In genomic region chr2:12060034-12060723, GRCm38 (mm10) we compare ENCODE assay signal across 9 mouse cellular contexts.
DNase-seq lines count a peak whose midpoint lies in the region; ATAC-seq and TF ChIP-seq lines count a peak whose summit lies in the region.
"Had no signal": no experiment of that assay in that cellular context is flagged by ENCODE, and none has a peak within 500 bp of the region (broad histone marks: within the 10 kb centered on the region; RNA-seq: fewer than 3 reads in every experiment).

No protein-coding gene starts in this region.

- WGBS in hindbrain, embryonic 10.5 days = 67% methylated on average over 5 of the region's 5 CpGs
- WGBS in hindbrain, embryonic 12.5 days = 62% methylated on average over 5 of the region's 5 CpGs
- WGBS in neural tube, embryonic 14.5 days = 61% methylated on average over 5 of the region's 5 CpGs

- H3K27me3 ChIP-seq in hindbrain, embryonic 10.5 days (ENCODE audit: insufficient read depth, poor library complexity, severe bottlenecking) = peaks cover 6% of the 10 kb centered on the region; the same call in 1 of the 2 replicates
- H3K27me3 ChIP-seq in hindbrain, embryonic 12.5 days = 0 out of 2 replicates have a peak, but pooled peaks cover 1% of the 10 kb centered on the region
- no peaks in the 10 kb centered on the region for H3K27me3 ChIP-seq in neural tube, embryonic 14.5 days (ENCODE audit: control insufficient read depth, insufficient read depth, low read length)
- H3K27me3 ChIP-seq: CH12.LX had no signal

- ATAC-seq in hindbrain, embryonic 12.5 days (ENCODE audit: low FRiP score) = no peak
- peak; percentile 90; the same call in 1 of the 2 replicates for ATAC-seq in neural tube, embryonic 14.5 days (ENCODE audit: low read depth)

- peak; percentile 47 for DNase-seq in hindbrain, embryonic 10.5 days (ENCODE audit: low spot score)
- DNase-seq in heart, postnatal 14 days = peak; percentile 11 to 16
- peak; percentile 59 to 74 for DNase-seq in kidney, postnatal 4 days
- no peak for DNase-seq in right cerebral cortex, adult 2 months (ENCODE audit: low spot score in 2 of 2)
- DNase-seq in gastrocnemius, adult 2 months = no peak
- no peak for DNase-seq in cerebellum, postnatal 4 days (ENCODE audit: low spot score in 2 of 2)

- peak overlapping the region; percentile 2; the same call in 1 of the 2 replicates for H3K27ac ChIP-seq in hindbrain, embryonic 10.5 days
- no peak overlapping the region for H3K27ac ChIP-seq in hindbrain, embryonic 12.5 days
- no peak overlapping the region for H3K27ac ChIP-seq in neural tube, embryonic 14.5 days (ENCODE audit: low read depth, low read length)
- no peak overlapping the region for H3K27ac ChIP-seq in gastrocnemius, adult 2 months

- intact Hi-C loops in heart, postnatal 14 days (cut with DNase I) = loop anchor here (5.0 kb wide), 1 partner anchor 92 kb away; no protein-coding TSS in a partner anchor
- intact Hi-C loops in gastrocnemius, adult 2 months (cut with DNase I) = no loop called here

- no peak overlapping the region for H3K4me2 ChIP-seq in hindbrain, embryonic 12.5 days (replicated peaks)
- H3K4me2 ChIP-seq in neural tube, embryonic 14.5 days (ENCODE audit: low read depth, low read length) = no peak overlapping the region

- no peaks in the 10 kb centered on the region for H3K36me3 ChIP-seq in hindbrain, embryonic 10.5 days
- H3K36me3 ChIP-seq in hindbrain, embryonic 12.5 days = no peaks in the 10 kb centered on the region
- no peaks in the 10 kb centered on the region for H3K36me3 ChIP-seq in neural tube, embryonic 14.5 days (ENCODE audit: control insufficient read depth, insufficient read depth, low read length)

- H3K4me3 ChIP-seq in hindbrain, embryonic 10.5 days = no peak overlapping the region
- no peak overlapping the region for H3K4me3 ChIP-seq in hindbrain, embryonic 12.5 days
- H3K4me3 ChIP-seq in neural tube, embryonic 14.5 days (ENCODE audit: low read depth, low read length) = no peak overlapping the region
- no peak overlapping the region for H3K4me3 ChIP-seq in gastrocnemius, adult 2 months

- no peaks in the 10 kb centered on the region for H3K9me3 ChIP-seq in hindbrain, embryonic 10.5 days
- H3K9me3 ChIP-seq in hindbrain, embryonic 12.5 days (replicated peaks) = no peaks in the 10 kb centered on the region
- H3K9me3 ChIP-seq in neural tube, embryonic 14.5 days (ENCODE audit: control insufficient read depth, low read length) = no peaks in the 10 kb centered on the region

- TF ChIP-seq CTCF in gastrocnemius, adult 2 months (IDR thresholded peaks at IDR 0.05) = no peak

- H3K9ac ChIP-seq in hindbrain, embryonic 12.5 days = no peak overlapping the region
- no peak overlapping the region for H3K9ac ChIP-seq in neural tube, embryonic 14.5 days (replicated peaks; ENCODE audit: low read depth, low read length)

- peaks cover 10% of the 10 kb centered on the region; the same call in 1 of the 2 replicates for H3K4me1 ChIP-seq in hindbrain, embryonic 10.5 days (replicated peaks)
- no peaks in the 10 kb centered on the region for H3K4me1 ChIP-seq in hindbrain, embryonic 12.5 days
- no peaks in the 10 kb centered on the region for H3K4me1 ChIP-seq in neural tube, embryonic 14.5 days (ENCODE audit: control insufficient read depth, insufficient read depth, low read length)

Comparison
In these comparisons a context has a peak if more than half of its experiments do, and no peak if none do; other contexts are left out.
1. DNase-seq: peak in hindbrain, embryonic 10.5 days (single experiment), heart, postnatal 14 days (2 of 2) and kidney, postnatal 4 days (2 of 2); none in right cerebral cortex, adult 2 months (0 of 2), gastrocnemius, adult 2 months (single experiment) and cerebellum, postnatal 4 days (0 of 2).